Mouse (Mus musculus) CH12.LX (cell line): ENCODE data around the gene Sys1. TPM values are rescaled to one million over a fixed set of nuclear protein-coding genes. Genes with fewer than 3 reads are reported as not detected.

Source experiments
- DNase-seq: peaks from one replicate; pipeline ENCODE4 v3.0.0-alpha.2; 2013; ENCODE audit errors: extremely low read depth
- H3K27ac ChIP-seq: 2 replicates; pipeline ENCODE4 v1.5.1; 2012; ENCODE audit warnings: low read depth, mild to moderate bottlenecking, control low read depth, moderate library complexity; ENCODE audit not compliant: insufficient read depth
- H3K27me3 ChIP-seq: replicated peaks from 2 replicates; pipeline ENCODE3; 2012; ENCODE audit warnings: inconsistent platforms
- H3K36me3 ChIP-seq, 2 experiments: replicated peaks in 1 of 2; 2 replicates each; pipeline versions ENCODE3 to v1.6.1; 2012; ENCODE audit warnings: inconsistent platforms in 1 of 2, low read length in 1 of 2, mild to moderate bottlenecking in 1 of 2, mixed read lengths in 1 of 2, moderate library complexity in 1 of 2; ENCODE audit not compliant: control insufficient read depth in 1 of 2, insufficient read depth in 1 of 2
- H3K4me1 ChIP-seq, 2 experiments: 2 replicates each; pipeline ENCODE4 v1.6.1; 2012; ENCODE audit warnings: inconsistent platforms in 1 of 2, moderate library complexity in 1 of 2; ENCODE audit not compliant: insufficient read depth in 2 of 2, control insufficient read depth in 1 of 2
- H3K4me2 ChIP-seq: 2 replicates; pipeline ENCODE4 v1.6.1; 2012; ENCODE audit warnings: low read depth, mild to moderate bottlenecking, control low read depth; ENCODE audit not compliant: poor library complexity, insufficient read depth, severe bottlenecking
- H3K4me3 ChIP-seq, 3 experiments: fragments of 150-350 bp in 1 of 3; sonication (generic) in 1 of 3; replicated peaks in 1 of 3; 2 replicates each; pipeline versions ENCODE3 to v1.5.1; 2011 to 2012; ENCODE audit warnings: low read depth in 2 of 3, low read length in 2 of 3, mild to moderate bottlenecking in 2 of 3, moderate library complexity in 2 of 3, control low read depth in 1 of 3, improper control_type of control experiment in 1 of 3, inconsistent platforms in 1 of 3, mixed read lengths in 1 of 3; ENCODE audit not compliant: poor library complexity in 1 of 3
- H3K79me2 ChIP-seq: replicated peaks from 2 replicates; pipeline ENCODE4 v1.6.1; 2012; ENCODE audit warnings: mild to moderate bottlenecking, moderate library complexity; ENCODE audit not compliant: control insufficient read depth, poor library complexity, insufficient read depth, severe bottlenecking; ENCODE audit errors: extremely low read depth
- H3K9ac ChIP-seq: 2 replicates; pipeline ENCODE4 v1.6.1; 2012; ENCODE audit warnings: low read depth, mild to moderate bottlenecking, control low read depth, moderate library complexity; ENCODE audit not compliant: insufficient read depth
- H3K9me3 ChIP-seq: replicated peaks from 2 replicates; pipeline ENCODE3; 2012; ENCODE audit warnings: low read length, inconsistent platforms, mixed read lengths
- BHLHE40 ChIP-seq: IDR thresholded peaks from 2 replicates; pipeline ENCODE4 v1.6.1; 2011; ENCODE audit warnings: mild to moderate bottlenecking, low read depth, low read length, improper control_type of control experiment
- CHD1 ChIP-seq: IDR thresholded peaks from 2 replicates; pipeline ENCODE4 v1.6.1; 2012; ENCODE audit warnings: low read depth, low read length, improper control_type of control experiment, inconsistent platforms
- CHD2 ChIP-seq: IDR thresholded peaks from 2 replicates; pipeline ENCODE4 v1.6.1; 2011; ENCODE audit warnings: low read length, improper control_type of control experiment
- ELF1 ChIP-seq: IDR thresholded peaks from 2 replicates; pipeline ENCODE4 v1.6.1; 2014; ENCODE audit warnings: low read depth, mild to moderate bottlenecking, inconsistent platforms, low read length, improper control_type of control experiment
- ETS1 ChIP-seq: conservative IDR thresholded peaks from 2 replicates; pipeline ENCODE4 v1.6.1; 2012; ENCODE audit warnings: low read depth, mild to moderate bottlenecking, inconsistent platforms, low read length, improper control_type of control experiment, moderate library complexity
- HCFC1 ChIP-seq: IDR thresholded peaks from 2 replicates; pipeline ENCODE4 v1.6.1; 2012; ENCODE audit warnings: low read depth, mild to moderate bottlenecking, inconsistent platforms, low read length, improper control_type of control experiment
- JUND ChIP-seq: conservative IDR thresholded peaks from 2 replicates; pipeline ENCODE4 v1.6.1; 2011; ENCODE audit warnings: low read depth, low read length, improper control_type of control experiment
- MAZ ChIP-seq: IDR thresholded peaks from 2 replicates; pipeline ENCODE4 v1.6.1; 2012; ENCODE audit warnings: low read depth, mild to moderate bottlenecking, inconsistent platforms, low read length, improper control_type of control experiment, moderate library complexity
- MXI1 ChIP-seq: IDR thresholded peaks from 2 replicates; pipeline ENCODE4 v1.6.1; 2011; ENCODE audit warnings: mild to moderate bottlenecking, low read depth, low read length, improper control_type of control experiment
- MYC ChIP-seq: IDR thresholded peaks from 2 replicates; pipeline ENCODE4 v1.6.1; 2011; ENCODE audit warnings: low read depth, mild to moderate bottlenecking, improper control_type of control experiment, low read length
- NELFE ChIP-seq: IDR thresholded peaks from 2 replicates; pipeline ENCODE4 v1.6.1; 2011; ENCODE audit warnings: low read depth, low read length, improper control_type of control experiment
- NRF1 ChIP-seq: IDR thresholded peaks from 2 replicates; pipeline ENCODE4 v1.6.1; 2014; ENCODE audit warnings: low read depth, mild to moderate bottlenecking, inconsistent platforms, low read length, improper control_type of control experiment, moderate library complexity
- PAX5 ChIP-seq: IDR thresholded peaks from 2 replicates; pipeline ENCODE4 v1.6.1; 2012; ENCODE audit warnings: low read length, inconsistent platforms, mixed read lengths
- POLR2A ChIP-seq: IDR thresholded peaks from 2 replicates; pipeline ENCODE4 v1.6.1; 2011; ENCODE audit warnings: low read depth, mild to moderate bottlenecking, improper control_type of control experiment, low read length
- RAD21 ChIP-seq: IDR thresholded peaks from 2 replicates; pipeline ENCODE4 v1.6.1; 2011; ENCODE audit warnings: low read depth, mild to moderate bottlenecking, low read length, improper control_type of control experiment, moderate library complexity
- RCOR1 ChIP-seq: conservative IDR thresholded peaks from 2 replicates; pipeline ENCODE4 v1.6.1; 2012; ENCODE audit warnings: low read depth, mild to moderate bottlenecking, inconsistent platforms, low read length, improper control_type of control experiment
- SIN3A ChIP-seq: IDR thresholded peaks from 2 replicates; pipeline ENCODE4 v1.6.1; 2012; ENCODE audit warnings: low read length, improper control_type of control experiment, inconsistent platforms
- TBP ChIP-seq: conservative IDR thresholded peaks from 2 replicates; pipeline ENCODE4 v1.6.1; 2011; ENCODE audit warnings: low read depth, low read length, improper control_type of control experiment
- TCF12 ChIP-seq: IDR thresholded peaks from 2 replicates; pipeline ENCODE4 v1.6.1; 2014; ENCODE audit warnings: low read depth, mild to moderate bottlenecking, inconsistent platforms, low read length, improper control_type of control experiment
- UBTF ChIP-seq: IDR thresholded peaks from 2 replicates; pipeline ENCODE4 v1.6.1; 2012; ENCODE audit warnings: low read depth, mild to moderate bottlenecking, inconsistent platforms, low read length, improper control_type of control experiment, moderate library complexity
- USF1 ChIP-seq: IDR thresholded peaks from 2 replicates; pipeline ENCODE4 v1.6.1; 2014; ENCODE audit warnings: low read depth, mild to moderate bottlenecking, inconsistent platforms, low read length, improper control_type of control experiment
- USF2 ChIP-seq: conservative IDR thresholded peaks from 2 replicates; pipeline ENCODE4 v1.6.1; 2011; ENCODE audit warnings: low read depth, low read length, improper control_type of control experiment
- ZC3H11A ChIP-seq: IDR thresholded peaks from 2 replicates; pipeline ENCODE4 v1.6.1; 2012; ENCODE audit warnings: low read depth, mild to moderate bottlenecking, inconsistent platforms, low read length, improper control_type of control experiment
- ZKSCAN1 ChIP-seq: IDR thresholded peaks from 2 replicates; pipeline ENCODE4 v1.6.1; 2012; ENCODE audit warnings: low read depth, inconsistent platforms, low read length, improper control_type of control experiment, borderline replicate concordance
- ZMIZ1 ChIP-seq: IDR thresholded peaks from 2 replicates; pipeline ENCODE4 v1.6.1; 2012; ENCODE audit warnings: low read depth, mild to moderate bottlenecking, inconsistent platforms, low read length, improper control_type of control experiment
- dilution Hi-C: fragments of 300-500 bp; cut with MboI; formaldehyde crosslinking; loops from 2 replicates; pipeline ENCODE4 v1.14.3; 2020; ENCODE audit warnings: low sequenced_read_pairs; ENCODE audit not compliant: extremely low pct_unique_long_range_greater_than_20kb, extremely low pct_ligation_motif_present
- in situ Hi-C: fragments of 300-500 bp; cut with MboI; formaldehyde crosslinking; loops from 3 replicates; pipeline ENCODE4 v1.14.3; 2019; ENCODE audit warnings: low sequenced_read_pairs, low pct_ligation_motif_present, low pct_unique_long_range_greater_than_20kb, mixed read lengths
- polyA plus RNA-seq: library from polyadenylated mRNA; unstranded; fragments of >175 nt; gene quantifications from 2 replicates; pipeline ENCODE4 v1.2.1, GENCODE M21; 2012; ENCODE audit warnings: low read depth; ENCODE audit not compliant: insufficient read length
- total RNA-seq, 2 experiments: library from RNA; depleted of rRNA; stranded (reverse); fragments of 300-350 nt in 1 of 2; fragments of >200 nt in 1 of 2; gene quantifications; 2 replicates each; pipeline ENCODE4 v1.2.3; 2012 to 2014

Gene Sys1
- total and polyA plus RNA-seq, 3 experiments: 46.6 to 59.7 (median 57.4) TPM

DNA sequence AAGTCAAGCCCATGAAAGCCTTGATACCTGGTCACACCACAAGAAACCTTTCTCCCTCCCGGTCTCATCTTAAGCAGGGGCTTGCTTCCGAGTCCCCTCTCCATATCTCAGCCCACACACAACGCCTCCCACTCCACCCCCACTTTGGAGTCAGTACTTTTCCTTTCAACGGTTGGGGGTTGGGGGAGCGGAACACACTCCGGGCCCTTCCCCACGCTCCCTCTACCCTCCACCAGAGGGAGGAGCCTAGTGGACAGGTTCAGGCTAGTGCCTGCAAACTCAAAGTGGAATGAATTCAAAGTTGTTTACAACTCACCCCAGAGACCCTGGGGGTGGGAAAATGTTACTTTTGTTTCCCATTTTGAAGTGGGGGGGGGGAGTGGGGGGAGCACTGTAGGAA is 26.1 kb upstream of the Sys1 start:
- in situ Hi-C loops: no loop called here
- H3K4me1 ChIP-seq: peaks cover 8 to 29% of the 10 kb centered on the region in 2 experiments; a peak in 3 of 4 replicates
- no peak for TF ChIP-seq MYC
- no peak for TF ChIP-seq MAZ
- no peak for TF ChIP-seq ZC3H11A
- TF ChIP-seq CHD1: no peak
- no peak for TF ChIP-seq SIN3A
- no peak for TF ChIP-seq USF2
- no peak for TF ChIP-seq RAD21
- TF ChIP-seq MXI1: no peak
- TF ChIP-seq PAX5: no peak
- no peak for TF ChIP-seq ELF1
- no peak for TF ChIP-seq UBTF
- TF ChIP-seq, all 38 proteins: peak for 0
- Histone ChIP-seq H3K79me2 (peaks cover 35% of the 10 kb centered on the region), H3K27me3 (no peaks in the 10 kb centered on the region), H3K4me2 (no peak overlapping the region), H3K27ac (no peak overlapping the region), H3K9ac (no peak overlapping the region), H3K4me3 (no peak overlapping the region), H3K36me3 (peaks cover 46 to 89% of the 10 kb centered on the region in 2 experiments), H3K9me3 (no peaks in the 10 kb centered on the region)
- DNase-seq: no peak
- dilution Hi-C loops: no loop called here

DNA sequence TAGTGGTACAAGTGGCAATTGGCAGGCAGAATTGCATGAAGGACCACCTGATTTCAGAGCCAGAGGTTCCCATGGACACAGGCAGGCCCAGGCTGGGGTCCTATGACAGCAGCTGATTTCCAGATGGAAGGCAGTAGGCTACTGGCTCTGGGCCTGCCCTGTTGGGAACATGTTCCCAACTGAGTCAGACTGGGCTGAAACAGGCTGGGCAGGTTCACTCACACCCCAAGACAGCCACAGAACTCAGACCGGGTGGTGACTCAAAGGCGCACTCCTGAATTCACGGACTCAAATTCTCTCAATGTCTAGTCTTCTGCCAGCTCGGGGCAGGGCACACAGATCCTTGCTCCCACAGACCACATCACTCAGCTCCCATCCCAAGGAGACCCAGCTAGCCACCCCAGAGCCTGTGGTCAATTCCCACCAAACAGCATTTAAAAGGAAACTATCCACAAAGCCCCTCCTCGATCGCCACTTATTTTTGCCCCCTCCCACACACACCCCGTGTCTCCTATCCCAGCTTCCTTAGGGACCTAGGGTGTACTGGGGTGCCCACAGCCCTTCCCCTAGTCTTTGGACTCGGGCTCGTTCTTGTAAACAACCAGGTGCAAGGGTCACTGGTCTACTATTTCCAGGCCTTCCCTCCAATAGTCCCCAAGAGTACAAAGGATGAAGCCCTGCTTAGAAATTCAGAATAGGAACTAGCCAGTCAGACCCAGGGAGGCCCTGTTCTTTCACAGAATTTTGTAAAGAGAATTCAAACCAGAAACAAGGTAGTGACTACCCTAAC is 24.9 kb upstream of the Sys1 start:
- no peaks in the 10 kb centered on the region for H3K27me3 ChIP-seq
- H3K36me3 ChIP-seq: peaks cover 35 to 77% of the 10 kb centered on the region in 2 experiments
- H3K79me2 ChIP-seq: peaks cover 35% of the 10 kb centered on the region
- dilution Hi-C loops: no loop called here
- H3K4me2 ChIP-seq: no peak overlapping the region
- H3K4me3 ChIP-seq: no peak overlapping the region
- H3K4me1 ChIP-seq: peaks cover 18 to 41% of the 10 kb centered on the region in 2 experiments
- no peaks in the 10 kb centered on the region for H3K9me3 ChIP-seq
- in situ Hi-C loops: no loop called here
- DNase-seq: no peak
- TF ChIP-seq NELFE: no peak
- TF ChIP-seq POLR2A: no peak
- TF ChIP-seq HCFC1: no peak
- TF ChIP-seq ZMIZ1: no peak
- no peak for TF ChIP-seq ELF1
- no peak for TF ChIP-seq ETS1
- no peak for TF ChIP-seq MXI1
- no peak for TF ChIP-seq ZKSCAN1
- TF ChIP-seq NRF1: no peak
- no peak for TF ChIP-seq TBP
- no peak for TF ChIP-seq USF1
- TF ChIP-seq RCOR1: no peak
- TF ChIP-seq TCF12: no peak
- TF ChIP-seq BHLHE40: no peak
- TF ChIP-seq CHD2: no peak
- no peak for TF ChIP-seq JUND
- TF ChIP-seq, all 38 proteins: peak for 0
- Histone ChIP-seq H3K9ac (no peak overlapping the region), H3K27ac (no peak overlapping the region)
